Mouse (Mus musculus) heart, embryonic 14.5 days (tissue): Measurements from ENCODE around the gene Rbpjl. TPM values are rescaled to one million over a fixed set of nuclear protein-coding genes. Genes with fewer than 3 reads are reported as not detected.
A peak's percentile ranks its signal among the peaks of the same experiment; 100 is the strongest.

Source experiments
- ATAC-seq: fragments of 200-750 bp; cut with Nextera tagmentation; 2 replicates; pipeline ENCODE4 v1.8.0; 2017; ENCODE audit warnings: low read depth, moderate TSS enrichment; ENCODE audit not compliant: insufficient number of reproducible peaks, insufficient read depth, low FRiP score
- H3K27ac ChIP-seq, 2 experiments: fragments of 200-500 bp in 1 of 2; fragments of 300-500 bp in 1 of 2; sonication (generic) in 1 of 2; replicated peaks in 1 of 2; 2 replicates each; pipeline ENCODE4 v1.5.1; 2012 to 2014; ENCODE audit warnings: low read depth in 2 of 2, low read length in 2 of 2, control low read depth in 1 of 2, mild to moderate bottlenecking in 1 of 2, mixed read lengths in 1 of 2; ENCODE audit not compliant: control insufficient read depth in 1 of 2, insufficient read depth in 1 of 2
- H3K27me3 ChIP-seq: fragments of 300-500 bp; sonication (generic); 2 replicates; pipeline ENCODE4 v1.6.1; 2014; ENCODE audit warnings: mild to moderate bottlenecking, low read length, control low read depth; ENCODE audit not compliant: control insufficient read depth, insufficient read depth
- H3K36me3 ChIP-seq: fragments of 300-500 bp; sonication (generic); 2 replicates; pipeline ENCODE4 v1.6.1; 2014; ENCODE audit warnings: mild to moderate bottlenecking, control low read depth, low read length, mixed read lengths; ENCODE audit not compliant: control insufficient read depth, insufficient read depth
- H3K4me1 ChIP-seq, 2 experiments: fragments of 200-500 bp in 1 of 2; fragments of 300-500 bp in 1 of 2; sonication (generic) in 1 of 2; 2 replicates each; pipeline ENCODE4 v1.6.1; 2012 to 2014; ENCODE audit warnings: low read length in 2 of 2, control low read depth in 1 of 2, mixed read lengths in 1 of 2; ENCODE audit not compliant: control insufficient read depth in 2 of 2, insufficient read depth in 2 of 2
- H3K4me2 ChIP-seq: fragments of 300-500 bp; sonication (generic); 2 replicates; pipeline ENCODE4 v1.6.1; 2014; ENCODE audit warnings: mild to moderate bottlenecking, low read length
- H3K4me3 ChIP-seq, 2 experiments: fragments of 200-500 bp in 1 of 2; fragments of 300-500 bp in 1 of 2; sonication (generic) in 1 of 2; 2 replicates each; pipeline ENCODE4 v1.5.1; 2012 to 2014; ENCODE audit warnings: low read length in 2 of 2, mild to moderate bottlenecking in 2 of 2, control low read depth in 1 of 2, low read depth in 1 of 2, moderate library complexity in 1 of 2; ENCODE audit not compliant: control insufficient read depth in 1 of 2, insufficient read depth in 1 of 2
- H3K9ac ChIP-seq: fragments of 300-500 bp; sonication (generic); 2 replicates; pipeline ENCODE4 v1.6.1; 2014; ENCODE audit warnings: mild to moderate bottlenecking, low read length
- H3K9me3 ChIP-seq: fragments of 300-500 bp; sonication (generic); 2 replicates; pipeline ENCODE4 v1.6.1; 2016; ENCODE audit warnings: low read length, control low read depth; ENCODE audit not compliant: control insufficient read depth
- WGBS: fragments of 180-500 bp; shearing (Covaris S2); extraction: QIAGEN DNeasy Blood & Tissue Kit; methylation state at CpG from one replicate; pipeline ENCODE4 v1.1.7; 2014; 5-methylcytosine and 5-hydroxymethylcytosine counted together
- polyA plus RNA-seq: library from polyadenylated mRNA; unstranded; fragments of >200 nt; fragmentation: Nextera tagmentation; extraction: Ambion mirVana; gene quantifications from 2 replicates; pipeline ENCODE4 v1.2.1, GENCODE M21; 2014

Rbpjl gene
- polyA plus RNA-seq, 1 experiment from 2014 or later = 0.05 TPM

DNA sequence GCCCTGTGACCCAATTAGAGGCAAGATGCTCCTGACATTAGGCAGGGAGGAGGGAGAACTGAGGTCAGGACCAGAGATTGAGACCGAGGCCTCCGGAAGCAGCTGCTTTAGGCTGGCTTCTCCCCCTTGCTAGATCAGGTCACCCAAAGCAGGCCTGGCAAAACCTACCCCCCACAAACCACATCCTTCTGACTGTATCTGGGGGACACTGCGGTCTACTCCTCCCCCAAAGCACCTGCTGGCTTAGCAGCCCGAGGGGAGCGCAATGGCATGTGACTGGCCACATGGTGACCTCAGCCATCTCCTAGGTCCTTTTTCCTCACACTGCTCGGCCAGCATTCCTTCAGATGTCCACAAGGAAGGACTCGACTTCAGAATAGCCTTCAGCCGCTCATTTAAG is 38.2 kb downstream of the Rbpjl start:
- Histone ChIP-seq H3K4me1 (peaks cover 25 to 61% of the 10 kb centered on the region in 2 experiments), H3K9me3 (no peaks in the 10 kb centered on the region), H3K9ac (peak overlapping the region; percentile 87; the same call in 1 of the 2 replicates), H3K4me2 (peak overlapping the region; percentile 86), H3K4me3 (peak overlapping the region; percentile 67 to 68), H3K27ac (no peak overlapping the region), H3K36me3 (no peaks in the 10 kb centered on the region), H3K27me3 (no peaks in the 10 kb centered on the region)
- 47% methylated on average over 8 of the region's 8 CpGs for WGBS
- ATAC-seq = no peak

DNA sequence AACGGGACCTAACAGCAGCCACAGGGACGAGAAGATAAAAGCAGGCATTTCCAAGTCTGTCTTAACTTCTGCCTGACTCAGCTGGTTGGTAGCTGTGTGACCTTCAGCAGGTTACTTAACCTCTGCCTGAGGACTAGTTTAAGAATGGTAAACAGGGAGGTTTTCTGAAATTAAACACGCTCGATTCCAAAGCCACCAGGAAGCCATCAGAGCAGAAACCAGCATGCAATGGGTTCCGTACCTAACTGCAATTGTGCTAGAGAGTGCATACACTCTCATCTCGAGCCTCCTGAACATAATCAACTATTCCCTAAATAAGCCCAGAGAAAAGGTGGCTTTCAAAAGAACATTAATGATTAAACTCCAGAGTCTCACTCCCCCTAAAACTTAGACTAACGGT is 38.8 kb downstream of the Rbpjl start:
- Histone ChIP-seq H3K27ac (no peak overlapping the region), H3K9me3 (no peaks in the 10 kb centered on the region)
- ATAC-seq = no peak

DNA sequence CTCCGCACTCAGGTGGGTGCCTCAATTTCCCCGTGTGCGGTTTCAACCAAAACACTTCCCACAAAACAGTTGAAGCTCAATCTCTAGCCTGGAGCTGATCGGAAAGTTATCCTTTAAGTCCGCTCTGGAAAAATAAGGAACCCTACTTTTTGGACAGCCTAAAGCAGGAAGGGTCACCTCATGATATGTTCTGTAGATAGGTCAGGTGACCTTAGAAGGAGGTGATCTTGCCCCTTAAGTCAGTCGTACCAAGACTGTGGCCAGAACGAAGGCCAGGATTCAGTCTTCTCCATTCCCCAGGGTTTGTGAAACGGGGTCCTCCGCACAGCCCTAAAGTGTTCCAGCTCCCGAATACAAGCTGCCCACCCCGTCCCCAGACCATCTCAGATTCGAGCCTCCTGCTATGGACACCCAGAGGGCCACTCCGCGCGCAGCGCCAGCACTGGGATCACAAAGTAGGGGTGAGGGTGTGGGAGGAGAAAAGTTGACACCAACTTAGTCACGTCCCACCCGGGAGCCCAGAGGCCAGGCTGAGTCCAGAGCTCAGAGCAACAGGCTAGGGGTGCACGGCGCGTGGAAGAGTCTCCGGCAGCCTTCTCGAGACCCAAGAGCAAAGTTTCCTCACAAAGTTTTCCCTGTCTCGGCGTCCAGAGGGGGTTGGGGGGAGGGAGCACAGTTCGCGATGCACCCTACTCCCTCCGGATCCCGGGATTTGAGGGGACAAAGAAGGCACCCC is 39.5 kb downstream of the Rbpjl start:
- H3K4me1 ChIP-seq = peaks cover 16 to 48% of the 10 kb centered on the region in 2 experiments

More for the DNA sequence above, 38.8 kb downstream of the Rbpjl start:
- Histone ChIP-seq H3K4me3 (peak overlapping the region; percentile 67 to 68), H3K36me3 (no peaks in the 10 kb centered on the region), H3K4me2 (peak overlapping the region; percentile 86), H3K4me1 (peaks cover 20 to 55% of the 10 kb centered on the region in 2 experiments), H3K9ac (peak overlapping the region; percentile 87), H3K27me3 (no peaks in the 10 kb centered on the region)
- 27% methylated on average over 7 of the region's 7 CpGs for WGBS

DNA sequence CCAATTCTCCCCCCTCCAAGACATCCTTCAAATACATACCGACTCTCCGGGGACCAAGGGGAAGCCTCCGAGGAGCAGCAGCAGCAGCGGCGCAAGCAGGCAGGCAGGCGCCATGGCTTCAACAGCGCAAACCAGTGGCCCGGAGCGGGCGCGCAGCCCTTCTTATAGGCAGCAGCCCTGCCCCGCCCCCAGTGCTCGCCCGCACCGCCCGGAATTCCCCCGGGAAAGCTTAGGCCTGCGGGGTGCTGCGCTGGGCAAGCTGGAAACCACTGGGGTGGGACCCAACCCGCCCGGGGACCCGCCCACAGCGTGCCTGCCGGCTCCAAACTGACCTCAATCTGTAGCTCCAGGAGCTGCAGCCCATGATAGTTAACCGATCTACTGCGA is 40.1 kb downstream of the Rbpjl start:
- peak; percentile 84 for ATAC-seq
- Histone ChIP-seq H3K4me1 (peaks cover 16 to 44% of the 10 kb centered on the region in 2 experiments), H3K9me3 (no peaks in the 10 kb centered on the region), H3K27me3 (no peaks in the 10 kb centered on the region), H3K4me3 (peak overlapping the region; percentile 67 to 68), H3K27ac (peak overlapping the region; percentile 72 to 74), H3K9ac (peak overlapping the region; percentile 87), H3K4me2 (peak overlapping the region; percentile 86), H3K36me3 (no peaks in the 10 kb centered on the region)
- WGBS = under 1% methylated on average over 25 of the region's 26 CpGs

More for the DNA sequence above, 39.5 kb downstream of the Rbpjl start:
- Histone ChIP-seq H3K27me3 (no peaks in the 10 kb centered on the region), H3K36me3 (no peaks in the 10 kb centered on the region), H3K4me3 (peak overlapping the region; percentile 67 to 68), H3K4me2 (peak overlapping the region; percentile 86), H3K9me3 (no peaks in the 10 kb centered on the region), H3K9ac (peak overlapping the region; percentile 87), H3K27ac (peak overlapping the region; percentile 72 to 74)
- ATAC-seq = peak; percentile 66
- 2% methylated on average over 29 of the region's 29 CpGs for WGBS

DNA sequence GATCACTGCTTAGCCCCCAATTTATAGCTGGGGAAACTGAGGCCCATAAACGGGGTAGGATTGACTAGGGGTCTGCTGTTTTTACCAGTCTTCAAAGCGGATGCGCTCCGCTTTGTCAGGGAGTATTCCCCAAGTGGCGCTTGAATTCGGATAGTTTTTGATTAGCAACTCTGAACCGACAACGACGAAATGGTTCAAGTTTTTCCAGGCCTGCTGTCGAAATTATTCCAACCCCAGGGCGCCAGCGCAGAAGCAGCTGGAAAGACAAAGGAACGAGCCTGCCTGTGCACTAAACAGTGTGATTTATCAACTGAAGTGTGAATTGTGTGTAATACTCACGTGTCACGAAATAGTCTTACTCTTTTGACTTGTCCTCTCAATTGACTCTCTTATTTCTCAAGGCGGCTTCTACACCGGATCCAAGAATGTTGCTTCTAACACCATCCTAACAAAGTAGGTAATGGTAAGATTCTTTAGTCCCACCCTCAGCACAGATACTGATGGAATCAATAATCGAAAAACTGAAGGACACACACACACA is 40.6 kb downstream of the Rbpjl start, which contains the start of gene Sdc4:
Gene Sdc4, minus strand, starts transcription at position 428 of the 541 bp plus-strand sequence.
- no peaks in the 10 kb centered on the region for H3K36me3 ChIP-seq
- peak within 1 kb of the TSS; percentile 67 to 68 for H3K4me3 ChIP-seq
- no peaks in the 10 kb centered on the region for H3K27me3 ChIP-seq
- H3K4me2 ChIP-seq = peak within 1 kb of the TSS; percentile 86
- H3K27ac ChIP-seq = peak within 1 kb of the TSS; percentile 72 to 74
- H3K9ac ChIP-seq = peak within 1 kb of the TSS; percentile 87
- no peak for ATAC-seq
- H3K9me3 ChIP-seq = no peaks in the 10 kb centered on the region
- WGBS = 9% methylated on average over 18 of the region's 18 CpGs
- H3K4me1 ChIP-seq = peaks cover 14 to 41% of the 10 kb centered on the region in 2 experiments

DNA sequence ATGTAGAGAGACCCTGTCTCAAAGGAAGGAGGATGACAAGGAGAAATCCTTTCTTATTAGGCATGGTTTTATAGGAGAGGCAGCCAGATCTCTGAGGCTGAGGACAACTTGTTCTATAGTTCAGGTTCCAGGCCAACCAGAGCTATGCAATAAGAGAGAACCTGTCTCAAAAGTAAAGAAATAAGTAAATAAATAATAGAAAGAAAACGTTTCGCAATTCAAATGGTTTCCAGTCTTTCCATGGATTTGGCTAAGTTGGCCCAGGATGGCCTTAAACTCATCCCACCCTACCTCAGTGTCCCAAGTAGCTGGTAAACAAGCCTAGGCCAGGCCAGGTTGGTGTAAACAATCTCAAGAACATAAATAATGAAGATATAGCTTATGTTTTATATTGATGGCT is 41.8 kb downstream of the Rbpjl start:
- WGBS = 81% methylated on average over 2 of the region's 2 CpGs
- no peak for ATAC-seq

DNA sequence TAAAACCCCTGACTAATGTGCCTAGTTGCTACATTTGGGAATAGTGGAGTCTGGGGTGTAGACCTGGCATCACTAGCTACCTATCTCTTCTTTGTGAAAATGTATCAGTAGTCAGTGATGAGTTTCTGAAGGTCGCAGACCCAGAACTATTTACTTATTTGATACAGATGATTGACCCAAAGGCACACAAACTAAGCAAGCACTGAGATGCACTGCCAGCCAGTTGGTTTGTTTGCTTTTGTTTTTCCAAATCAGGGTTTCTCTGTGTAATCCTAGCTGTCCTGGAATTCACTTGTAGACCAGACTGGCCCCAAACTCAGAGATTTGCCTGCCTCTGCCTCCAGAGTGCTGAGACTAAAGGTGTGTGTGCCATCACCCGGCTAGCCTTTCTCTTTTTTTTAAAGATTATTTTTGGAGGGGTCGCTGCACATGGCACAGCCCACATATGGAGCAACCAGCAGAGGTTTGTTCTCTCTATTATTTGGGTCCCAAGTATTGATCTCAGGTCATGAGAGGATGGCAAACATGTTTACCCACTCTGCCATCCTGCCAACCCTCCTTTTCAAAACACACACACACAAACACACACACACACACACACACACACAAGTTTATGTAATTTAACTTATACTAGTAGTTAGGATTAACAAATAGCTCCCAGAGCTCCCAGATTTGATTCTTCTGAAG is 42.6 kb downstream of the Rbpjl start:
- no peak for ATAC-seq
- 75% methylated on average over 3 of the region's 3 CpGs for WGBS

More for the DNA sequence above, 41.8 kb downstream of the Rbpjl start:
- no peaks in the 10 kb centered on the region for H3K36me3 ChIP-seq
- no peaks in the 10 kb centered on the region for H3K9me3 ChIP-seq
- H3K9ac ChIP-seq = no peak overlapping the region
- peaks cover 17 to 42% of the 10 kb centered on the region in 2 experiments for H3K4me1 ChIP-seq
- no peak overlapping the region for H3K4me3 ChIP-seq
- no peak overlapping the region for H3K4me2 ChIP-seq
- H3K27me3 ChIP-seq = no peaks in the 10 kb centered on the region
- H3K27ac ChIP-seq = no peak overlapping the region

More for the DNA sequence above, 42.6 kb downstream of the Rbpjl start:
- Histone ChIP-seq H3K36me3 (no peaks in the 10 kb centered on the region), H3K27me3 (no peaks in the 10 kb centered on the region), H3K9ac (no peak overlapping the region), H3K4me3 (no peak overlapping the region), H3K27ac (no peak overlapping the region), H3K9me3 (peaks cover 5% of the 10 kb centered on the region; the same call in 1 of the 2 replicates), H3K4me2 (no peak overlapping the region), H3K4me1 (peaks cover 18 to 39% of the 10 kb centered on the region in 2 experiments)
